Mouse (Mus musculus) ES-E14 (cell line): Measurements from ENCODE around the gene Apol10a.
"Not testable (repeated sequence)": the region's sequence is repeated elsewhere in the genome, so short reads cannot be mapped to it uniquely, and the experiment has no call there.

Experiments used
- CHD2 ChIP-seq: IDR thresholded peaks from 2 replicates; pipeline ENCODE4 v1.6.1; 2014; ENCODE audit warnings: mild to moderate bottlenecking, low read depth, low read length, inconsistent platforms
- ZC3H11A ChIP-seq: IDR thresholded peaks from 2 replicates; pipeline ENCODE4 v1.6.1; 2012; ENCODE audit warnings: low read depth, mild to moderate bottlenecking, inconsistent platforms, low read length, borderline replicate concordance

- TF ChIP-seq CHD2, ZC3H11A: not testable (repeated sequence)
These were observed 31.1 kb downstream of the Apol10a start, which contains the start of gene Apol11a for GRCm38 (mm10) chr15:77507966-77508365.
